Mouse (Mus musculus) right cerebral cortex, postnatal 14 days (tissue): Measurements from ENCODE around the gene Mvb12b.

Experiments used
- DNase-seq: peaks from one replicate; pipeline ENCODE4 v3.0.0; 2022

Mvb12b gene

DNA sequence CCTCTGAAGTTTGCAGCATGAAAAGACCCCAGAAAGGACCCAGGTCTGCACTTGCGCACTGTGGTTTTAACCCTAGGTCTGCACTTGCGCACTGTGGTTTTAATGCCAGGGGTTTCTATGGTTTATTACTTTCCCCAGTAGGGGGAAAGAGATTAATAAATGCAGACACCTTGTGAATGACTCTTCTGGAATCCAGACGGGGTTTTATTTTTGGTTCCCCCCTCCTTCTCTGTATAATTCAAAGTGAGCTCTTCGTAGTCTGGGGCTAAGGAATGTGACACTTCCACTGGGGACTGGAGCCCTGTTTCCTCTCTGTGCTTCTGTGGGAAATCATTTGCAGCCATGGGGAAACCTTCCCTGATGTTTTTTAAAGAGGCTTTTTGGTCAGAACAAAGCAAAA is 113.6 kb downstream of the Mvb12b start:
- DNase-seq, result no peak

DNA sequence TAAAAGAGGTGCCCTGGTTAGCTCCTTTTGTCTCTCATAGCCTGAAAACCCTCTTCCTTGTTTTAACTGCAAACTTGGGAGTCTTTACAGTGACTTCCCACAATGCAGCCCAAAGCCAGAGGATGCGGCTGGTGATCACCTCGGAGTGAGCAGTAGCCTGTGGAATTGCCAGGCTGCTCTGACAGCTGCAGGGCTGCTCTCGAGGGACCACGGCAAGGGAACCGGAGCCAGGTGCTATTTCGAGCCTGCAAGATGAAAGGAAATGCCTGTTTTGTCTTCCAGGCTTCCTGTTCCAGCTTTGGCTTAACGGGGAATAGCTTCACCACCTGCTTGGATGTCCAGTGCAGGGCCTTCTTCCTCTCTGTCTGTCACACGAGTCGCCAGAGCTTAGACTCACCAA is 115.3 kb downstream of the Mvb12b start:
- DNase-seq, result no peak

DNA sequence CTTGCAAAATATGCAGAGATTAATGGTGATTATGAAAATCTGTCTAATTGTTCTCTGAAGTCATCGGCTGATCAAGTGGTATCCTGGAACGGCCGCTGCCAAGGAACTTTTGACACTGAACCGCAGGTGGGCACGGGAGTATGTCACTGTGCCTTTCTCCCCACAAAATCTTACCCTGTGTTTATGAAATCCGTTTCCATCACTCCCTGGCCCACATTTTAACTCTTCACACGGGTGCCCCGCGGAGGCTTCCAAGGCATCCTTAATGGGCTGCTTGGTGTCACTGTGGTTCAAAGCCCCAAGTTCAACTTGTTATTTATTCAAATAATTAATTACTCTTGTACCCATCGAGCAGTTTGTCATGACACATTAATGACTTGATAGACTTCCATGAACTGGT is 116.4 kb downstream of the Mvb12b start:
- DNase-seq, result no peak

DNA sequence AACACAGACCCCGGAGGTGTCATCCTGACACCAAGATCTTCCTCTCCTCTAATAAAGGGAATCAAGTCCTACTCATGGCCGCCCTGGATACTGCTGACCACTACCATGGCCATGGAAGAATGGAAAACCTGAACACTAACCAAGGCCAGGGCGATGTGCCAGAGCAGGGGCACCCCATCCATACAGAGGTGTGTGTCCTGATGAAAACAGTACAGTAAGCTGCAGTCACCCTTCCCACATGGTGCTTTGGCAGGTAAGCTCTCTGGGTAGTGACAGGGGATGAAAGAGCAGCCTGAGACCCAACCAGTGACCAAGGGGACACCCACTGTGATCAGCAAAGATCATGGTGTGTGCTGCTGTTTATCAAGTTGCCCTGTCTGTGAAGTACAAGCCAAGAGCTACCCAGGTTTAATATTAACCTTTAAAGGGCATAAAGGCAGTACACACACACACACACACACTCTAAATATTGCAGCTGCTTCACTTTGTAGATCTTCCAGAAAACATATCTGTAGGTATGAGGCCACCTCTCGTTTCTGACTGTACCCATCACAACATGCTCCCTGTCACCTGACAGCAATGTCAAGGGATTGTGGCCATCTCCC is 117.1 kb downstream of the Mvb12b start:
- DNase-seq, result no peak

DNA sequence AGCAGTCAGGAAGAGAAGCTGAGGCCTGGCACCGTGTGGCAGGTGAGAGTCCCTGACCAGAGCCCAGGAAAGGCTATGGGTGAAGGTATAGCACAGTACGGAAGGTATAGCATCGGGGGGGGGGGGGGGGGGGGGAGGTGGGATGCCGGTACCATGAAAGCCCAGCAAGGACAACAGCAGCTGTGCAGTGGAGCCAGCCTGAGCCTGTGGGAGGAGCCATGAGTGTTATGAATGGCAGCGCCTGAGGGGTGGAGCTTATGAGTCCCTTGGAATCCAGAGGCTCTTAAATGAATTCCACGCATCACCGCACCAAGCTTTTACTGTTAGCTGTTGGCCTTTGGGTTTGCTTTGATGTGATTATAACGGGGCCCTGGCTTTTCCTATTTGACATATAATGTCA is 123.3 kb downstream of the Mvb12b start:
- DNase-seq, result no peak

DNA sequence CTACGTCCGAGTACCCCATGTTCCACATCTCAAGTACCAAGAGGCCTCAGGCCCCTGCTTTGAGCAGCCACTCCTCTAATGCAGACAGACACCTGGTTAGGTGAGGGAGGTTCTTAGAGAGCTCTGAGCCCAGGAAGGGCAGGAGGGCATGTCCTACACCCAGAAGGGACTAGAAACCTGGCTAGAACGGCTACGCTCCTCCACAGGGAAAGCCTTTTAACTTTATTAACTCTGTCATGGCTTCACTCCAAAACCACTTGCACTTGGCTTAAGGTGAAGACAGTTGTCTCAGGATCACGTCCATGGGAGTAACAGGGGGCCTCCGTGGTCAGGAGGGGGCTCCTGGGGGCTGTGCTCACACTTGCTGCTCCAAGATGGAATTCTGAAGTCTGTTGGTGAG is 125.5 kb downstream of the Mvb12b start:
- no peak for DNase-seq

DNA sequence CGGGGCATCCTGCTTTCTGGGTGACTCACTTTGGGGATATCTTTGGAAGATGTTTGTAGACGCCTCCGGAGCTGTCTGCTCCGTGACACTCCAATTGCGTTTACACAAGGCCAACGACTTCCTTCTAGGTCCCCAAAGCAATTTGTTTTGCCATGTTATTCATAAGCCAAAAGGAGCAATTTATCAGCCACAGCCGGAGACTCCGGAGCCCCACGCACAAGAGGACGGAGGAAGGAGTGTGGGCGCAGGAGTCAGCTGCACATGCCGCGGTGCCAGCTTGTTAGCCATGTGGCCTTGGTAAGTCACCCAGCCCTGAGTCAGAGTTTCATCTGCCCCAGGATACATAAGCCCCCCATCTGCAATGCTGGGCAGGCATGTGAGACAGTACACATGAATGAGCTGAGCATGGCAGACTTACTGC is 127.2 kb downstream of the Mvb12b start:
- no peak for DNase-seq

DNA sequence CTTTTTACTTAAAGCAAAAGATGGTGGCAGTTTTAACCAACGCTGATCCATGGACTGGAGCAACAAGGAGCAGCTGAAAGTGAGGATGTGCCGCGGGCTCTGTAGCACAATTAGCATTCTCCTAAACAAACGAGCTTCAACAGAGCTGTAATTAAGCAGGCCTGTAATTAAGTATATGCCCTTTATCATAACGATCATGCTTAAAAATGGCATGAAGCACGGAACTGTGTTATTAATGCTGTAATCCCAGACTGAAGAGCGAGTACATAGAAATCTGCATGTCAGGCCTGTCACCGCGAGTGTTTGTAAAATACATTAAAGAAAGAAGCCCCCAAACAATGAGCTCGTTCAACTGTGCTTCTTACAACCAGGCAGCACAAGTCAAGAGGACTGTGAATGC is 128.3 kb downstream of the Mvb12b start:
- no peak for DNase-seq

DNA sequence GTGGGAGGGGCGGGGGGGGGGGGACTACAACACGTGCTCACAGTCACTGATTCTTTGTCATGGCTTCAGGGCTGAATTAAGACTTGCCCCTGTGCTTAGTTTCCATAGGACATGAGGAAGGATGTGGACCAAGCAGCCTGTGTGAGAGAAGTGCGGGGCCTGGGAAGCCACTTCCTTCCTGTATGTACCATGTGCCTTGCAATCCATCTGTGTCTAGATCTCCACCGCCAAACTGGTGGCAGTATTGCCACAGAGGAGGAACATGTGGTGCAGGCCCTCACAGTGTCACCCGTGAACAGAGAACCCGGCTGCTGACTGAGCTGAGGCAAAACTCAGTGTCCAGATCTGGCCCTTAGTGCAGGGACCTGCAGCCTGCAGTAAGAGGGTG is 132.1 kb downstream of the Mvb12b start:
- no peak for DNase-seq

DNA sequence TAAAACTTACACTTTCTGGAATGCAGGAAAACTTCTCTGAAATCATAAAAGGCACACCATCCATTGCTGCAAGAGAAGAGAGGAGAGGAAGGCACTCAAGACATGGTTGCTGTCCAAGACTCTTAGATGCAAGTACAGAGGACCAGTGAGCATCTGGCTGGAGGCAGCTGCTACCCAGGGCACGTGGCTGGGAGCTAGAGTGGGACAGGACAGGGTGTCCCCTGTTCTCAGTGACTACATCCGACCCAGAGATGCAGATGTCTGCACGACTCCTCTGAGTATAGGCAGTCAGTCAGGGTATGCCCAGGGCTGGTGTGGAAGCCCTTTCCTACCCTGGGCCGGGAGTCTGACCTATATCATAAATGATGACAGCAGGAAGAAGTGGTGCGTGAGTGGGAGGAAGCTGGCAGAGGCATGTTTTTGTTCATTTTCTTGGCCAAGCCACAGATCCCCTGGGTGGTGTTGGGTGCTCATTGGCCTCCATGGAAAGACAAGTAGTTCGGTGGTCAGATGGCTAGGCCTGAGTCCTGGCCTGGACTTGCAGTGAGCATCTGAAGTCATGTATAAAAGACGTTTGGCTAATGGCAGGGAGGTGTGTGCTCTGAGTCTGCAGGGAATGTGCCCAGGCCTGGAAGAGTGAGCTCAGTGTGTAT is 132.6 kb downstream of the Mvb12b start:
- DNase-seq, result no peak

DNA sequence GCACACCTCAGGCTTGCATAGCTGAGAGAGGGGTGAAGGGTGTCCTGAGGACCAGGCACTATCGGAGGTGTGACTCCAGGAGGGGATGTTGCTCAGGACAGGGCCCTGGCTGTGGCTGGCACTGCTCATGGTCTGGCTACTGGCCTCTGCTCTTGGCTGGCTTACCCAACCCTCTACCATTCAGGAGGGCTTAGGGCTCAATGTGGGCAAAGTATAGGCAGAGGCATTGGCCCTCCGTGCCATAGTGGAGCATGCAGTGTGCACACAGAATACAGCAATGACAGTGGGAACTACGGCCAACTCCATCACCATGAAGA is 133.5 kb downstream of the Mvb12b start:
- no peak for DNase-seq

DNA sequence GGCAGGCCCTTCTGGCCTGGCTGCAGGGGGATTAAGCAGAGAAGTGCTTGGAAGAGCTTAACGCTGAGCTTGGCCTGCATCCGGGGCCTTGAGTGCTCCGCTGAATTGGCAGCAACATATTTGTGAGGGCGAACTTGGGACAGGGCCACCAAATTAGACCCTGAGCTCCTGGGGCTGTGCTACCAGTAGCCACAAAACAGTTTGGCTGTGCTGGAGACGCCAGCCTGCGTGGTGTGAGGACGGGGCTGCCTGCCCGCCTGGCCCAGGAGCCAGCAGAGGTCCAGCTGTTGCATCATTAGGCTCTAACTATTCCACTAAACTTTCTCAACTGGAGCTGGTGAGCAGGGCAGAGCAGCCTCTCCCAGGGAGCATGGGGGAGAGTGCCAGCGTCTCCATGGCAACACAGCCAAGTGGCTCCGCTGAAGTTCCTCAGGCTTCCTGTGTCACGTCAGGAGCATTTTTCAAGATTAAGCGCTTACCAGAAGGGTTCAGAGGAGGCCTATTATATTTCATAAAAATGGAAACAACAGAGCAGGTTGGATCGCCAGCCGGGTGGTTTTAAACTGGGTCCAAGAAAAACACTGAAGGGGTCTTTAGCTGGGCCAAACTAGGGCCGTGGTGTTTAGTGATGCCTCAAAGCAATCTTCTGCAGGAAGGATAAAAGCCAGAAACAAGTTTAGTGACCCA is 134.0 kb downstream of the Mvb12b start:
- DNase-seq, result peak; percentile 81

DNA sequence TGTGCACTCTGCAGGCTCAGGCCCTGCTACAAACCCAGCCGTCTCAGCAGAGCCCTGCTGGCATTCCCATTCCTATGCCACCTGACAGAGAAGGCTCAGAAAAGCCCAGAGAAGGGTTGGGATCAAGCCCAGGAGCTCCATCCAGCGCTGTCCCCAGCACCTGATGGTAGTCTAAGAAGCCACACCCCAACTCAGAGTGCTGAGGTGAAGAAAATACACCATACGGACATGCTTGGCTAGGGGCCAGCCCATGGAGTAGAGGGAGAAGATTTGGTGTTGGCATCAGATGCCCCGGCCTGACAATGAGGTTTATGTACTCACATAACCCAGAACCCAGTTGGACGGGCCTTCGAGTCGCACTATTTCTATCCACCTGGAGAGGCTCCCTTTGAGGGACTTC is 137.1 kb downstream of the Mvb12b start:
- no peak for DNase-seq

DNA sequence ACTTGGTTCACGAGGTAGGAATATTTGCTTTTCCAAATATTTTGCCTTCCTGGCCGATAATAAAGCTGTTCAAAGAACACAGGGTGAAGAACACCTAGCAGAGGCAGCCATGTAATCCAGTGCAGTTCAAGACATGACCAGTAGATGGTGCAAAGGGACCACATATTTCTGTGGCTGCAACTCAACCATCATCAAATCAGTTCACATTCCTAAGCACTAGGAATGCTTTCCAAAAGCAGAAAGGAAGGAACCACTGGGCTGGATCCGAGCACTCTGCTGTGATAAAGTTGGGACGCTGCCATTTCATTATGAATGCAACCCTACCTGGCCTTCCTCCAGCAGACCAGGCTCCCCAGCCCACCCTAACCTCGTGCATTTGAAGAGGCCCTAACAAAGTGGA is 141.3 kb downstream of the Mvb12b start:
- peak; percentile 70 for DNase-seq

DNA sequence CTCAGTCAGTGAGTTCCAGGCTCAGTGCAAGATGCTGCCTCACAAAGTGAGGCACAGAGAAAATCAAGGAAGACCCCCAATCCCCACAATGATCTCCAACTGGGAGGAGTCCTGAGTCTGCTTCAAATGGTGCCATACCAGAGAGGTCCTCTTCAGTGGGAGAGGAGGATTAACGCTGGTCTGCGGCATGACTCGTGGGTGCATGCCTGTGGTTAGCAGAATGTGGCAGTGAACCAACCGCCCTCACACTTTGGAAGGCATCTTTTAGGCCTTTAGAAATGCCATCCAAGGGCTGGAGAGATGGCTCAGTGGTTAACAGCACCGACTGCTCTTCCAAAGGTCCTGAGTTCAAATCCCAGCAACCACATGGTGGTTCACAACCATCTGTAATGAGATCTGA is 142.0 kb downstream of the Mvb12b start:
- no peak for DNase-seq

DNA sequence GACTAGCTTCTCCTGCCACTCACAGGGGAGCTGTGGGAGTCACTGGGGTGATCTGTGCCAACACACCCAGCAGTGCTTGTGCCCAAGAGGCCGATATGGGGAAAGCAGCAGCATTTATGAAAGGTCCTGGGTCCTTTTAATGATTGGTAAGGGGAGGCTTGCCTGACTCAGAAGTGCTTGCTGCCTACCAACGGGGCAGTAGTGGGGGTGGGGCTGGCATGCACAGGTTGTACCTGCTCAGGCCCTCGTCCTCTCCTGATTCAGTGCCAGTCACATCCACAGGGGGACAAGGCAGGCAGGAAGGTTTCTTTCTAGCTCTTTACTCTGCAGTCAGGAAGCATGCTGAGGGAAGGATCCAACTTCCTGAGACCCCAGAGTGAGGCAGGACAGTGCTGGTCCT is 150.6 kb downstream of the Mvb12b start:
- no peak for DNase-seq

DNA sequence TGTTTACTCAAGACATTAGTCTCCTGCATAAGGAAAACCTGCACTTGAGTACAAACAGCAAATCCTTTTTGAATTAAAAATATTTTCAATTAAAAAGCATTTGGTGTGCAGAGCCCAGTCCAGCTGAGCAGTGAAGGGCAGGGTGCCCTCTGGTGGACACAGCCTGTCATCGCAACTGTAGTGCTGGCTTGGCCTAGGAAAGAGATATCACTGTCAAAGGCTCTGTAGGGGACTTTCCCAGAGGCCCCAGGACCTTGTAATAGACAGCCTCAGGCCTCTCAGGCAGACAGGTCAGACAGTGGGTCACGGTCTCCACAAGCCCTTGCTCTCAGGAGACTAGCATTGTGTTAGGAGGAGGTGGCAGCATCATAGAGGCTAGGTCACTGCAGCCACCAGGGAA is 151.0 kb downstream of the Mvb12b start:
- DNase-seq, result peak; percentile 62

DNA sequence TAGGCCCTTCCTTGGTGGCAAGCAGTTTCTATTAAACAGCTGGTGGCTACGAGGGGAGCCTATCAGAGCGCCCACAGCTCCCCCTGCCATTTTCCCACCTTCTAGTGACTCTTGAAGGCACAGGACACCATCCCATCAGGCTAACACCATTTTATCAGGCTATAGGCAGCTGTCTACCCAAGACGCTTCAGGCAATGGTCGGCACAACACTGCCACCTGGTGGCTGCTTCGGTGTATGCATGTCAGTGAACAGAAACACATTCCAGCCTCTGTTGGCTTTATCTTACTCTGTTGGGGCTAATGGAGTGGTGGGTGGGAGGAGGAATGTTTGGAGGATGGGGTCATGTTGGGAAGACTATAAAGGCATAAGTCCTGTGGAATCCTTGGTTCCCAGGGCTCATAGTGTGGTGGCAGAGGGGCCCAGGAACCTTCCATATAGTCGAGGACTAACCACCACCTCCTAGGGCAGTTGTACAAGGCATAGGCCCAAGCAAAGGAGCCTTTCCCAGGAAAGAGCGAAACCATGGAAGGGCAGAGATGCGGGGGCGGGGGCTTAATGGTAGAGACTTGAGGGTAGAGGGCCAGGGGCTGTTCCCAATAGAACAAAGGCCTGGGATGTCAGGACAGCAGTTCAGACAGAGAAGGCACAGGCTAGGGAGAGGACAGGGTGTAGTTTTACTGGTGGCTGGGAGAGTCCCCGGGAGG is 152.8 kb downstream of the Mvb12b start:
- DNase-seq, result peak; percentile 86

DNA sequence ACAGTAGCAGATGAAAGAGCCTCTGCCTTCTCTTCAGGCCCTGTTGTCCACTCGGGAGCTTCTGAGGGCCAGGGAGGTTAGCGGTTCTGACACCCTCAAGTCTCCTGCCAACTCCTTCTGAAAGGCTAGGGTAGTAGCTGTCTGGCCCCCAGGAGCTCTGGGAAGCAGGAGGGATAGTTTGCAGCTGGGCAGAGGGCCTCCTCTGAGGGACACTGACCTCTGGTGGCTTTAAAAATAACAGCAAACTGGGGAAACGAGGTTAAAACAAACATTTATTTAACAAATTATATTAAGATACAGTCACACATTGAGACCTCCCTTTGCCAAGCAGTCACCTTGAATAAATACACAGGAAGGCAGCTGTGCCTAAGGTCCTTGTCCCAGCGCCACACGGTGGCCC is 158.0 kb downstream of the Mvb12b start:
- DNase-seq, result no peak

DNA sequence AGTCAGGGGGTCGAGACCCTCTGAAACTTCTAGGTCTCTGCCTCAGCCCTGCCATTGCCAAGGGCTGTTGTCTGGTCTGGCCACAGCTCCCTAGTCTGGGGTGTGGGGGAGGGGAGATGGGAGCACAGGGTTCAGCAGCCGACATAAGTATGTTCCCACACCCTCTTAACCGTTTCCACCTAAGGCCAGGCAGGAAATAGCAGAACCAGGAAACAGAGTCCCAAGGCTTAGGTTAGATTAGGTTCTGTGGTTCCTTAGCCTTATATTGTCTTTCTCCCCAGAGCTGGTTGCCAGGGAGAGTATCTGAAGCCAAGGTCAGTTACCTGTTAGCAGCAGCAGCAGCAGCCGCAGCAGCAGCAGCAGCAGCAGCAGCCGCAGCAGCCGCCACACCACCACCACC is 160.5 kb downstream of the Mvb12b start:
- DNase-seq, result no peak

DNA sequence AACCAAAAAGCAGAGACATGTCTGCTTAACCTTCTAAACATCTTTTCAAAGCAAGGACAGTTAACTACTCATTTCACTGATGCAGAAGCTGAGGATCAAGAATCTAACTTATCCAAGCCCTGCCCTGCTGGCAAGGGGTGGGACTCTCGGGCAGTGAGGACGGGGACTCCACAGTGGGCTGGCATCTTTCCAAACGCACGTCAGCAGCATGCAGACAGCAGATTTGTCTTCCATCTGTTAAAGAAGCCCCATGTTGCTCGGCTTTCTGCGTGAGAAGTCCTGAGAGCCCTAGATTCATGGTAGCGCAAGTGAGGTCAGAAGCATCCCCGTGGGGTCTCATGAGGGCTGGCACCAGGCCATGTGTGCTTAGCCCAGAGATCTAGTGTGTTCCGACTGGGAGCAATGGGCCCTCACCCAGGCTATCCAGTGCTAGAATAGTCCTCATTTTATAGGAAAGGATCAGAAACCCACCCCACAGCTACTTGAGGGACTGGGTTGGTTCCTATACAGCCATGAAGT is 167.3 kb downstream of the Mvb12b start:
- no peak for DNase-seq

DNA sequence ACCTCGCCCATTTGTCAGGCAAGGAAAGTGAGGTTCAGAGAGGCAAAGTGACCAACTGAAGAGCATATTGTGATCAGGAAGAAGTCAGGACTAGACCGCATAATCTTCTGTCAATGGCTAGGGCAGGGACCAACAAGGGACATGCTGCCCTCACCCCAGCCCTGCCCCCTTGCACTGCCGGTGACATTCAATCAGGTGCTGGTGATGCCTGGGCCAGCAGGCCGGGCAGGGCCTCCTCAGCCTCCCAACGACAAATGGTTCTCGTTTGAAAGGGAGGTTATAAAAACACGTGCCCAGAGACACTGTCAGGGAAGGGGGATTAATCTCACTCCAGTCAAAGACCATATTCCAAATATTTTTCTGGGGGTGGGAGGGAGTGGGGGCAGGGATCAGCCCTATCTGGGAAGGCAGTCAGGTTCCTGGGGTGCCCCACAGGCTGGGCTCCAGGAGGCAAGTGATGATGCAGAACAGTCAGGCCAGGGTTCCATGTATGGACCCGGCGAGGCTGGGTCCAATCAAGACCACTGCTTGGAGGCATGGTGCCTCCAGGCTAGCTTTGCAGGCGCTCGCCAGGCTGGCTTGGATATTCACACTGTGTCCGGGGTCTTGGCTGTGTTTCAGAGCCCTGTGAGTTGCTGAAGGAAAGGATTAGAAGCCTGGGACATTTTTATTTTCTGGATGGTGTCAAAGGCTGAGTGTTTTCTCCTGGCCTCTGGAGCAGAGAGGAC is 168.2 kb downstream of the Mvb12b start:
- no peak for DNase-seq

DNA sequence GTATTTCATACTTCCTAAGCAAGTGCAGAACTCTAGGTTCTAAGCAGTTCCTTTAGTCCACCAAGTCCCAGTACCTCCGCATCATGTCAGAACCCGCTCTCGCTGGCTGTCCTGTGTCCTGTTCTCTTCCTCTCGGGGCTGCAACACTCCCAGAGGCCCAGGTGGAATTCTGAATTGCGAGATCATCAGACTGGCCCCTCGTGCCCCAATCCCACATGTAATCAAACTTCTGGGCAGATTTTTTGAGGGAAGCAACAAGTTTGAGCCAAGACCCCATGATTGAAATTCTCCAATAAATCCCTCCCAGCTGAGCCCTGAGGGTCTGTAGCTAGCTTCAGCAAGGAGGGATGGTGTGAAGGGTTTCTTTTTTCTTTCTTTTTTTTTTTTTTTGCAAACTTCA is 169.2 kb downstream of the Mvb12b start:
- DNase-seq, result no peak
